Mouse (Mus musculus): ENCODE measurements around the gene Tas1r1. TPM values are rescaled to one million over a fixed set of nuclear protein-coding genes. Genes with fewer than 3 reads are reported as not detected.
A peak's percentile ranks its signal among the peaks of the same experiment; 100 is the strongest.

Gene Tas1r1
- 1 to 10 TPM in 1 of 4 experiments, under 1 TPM in 3; 0.32 to 1.3 (median 0.66) TPM for total RNA-seq (2022)

DNA sequence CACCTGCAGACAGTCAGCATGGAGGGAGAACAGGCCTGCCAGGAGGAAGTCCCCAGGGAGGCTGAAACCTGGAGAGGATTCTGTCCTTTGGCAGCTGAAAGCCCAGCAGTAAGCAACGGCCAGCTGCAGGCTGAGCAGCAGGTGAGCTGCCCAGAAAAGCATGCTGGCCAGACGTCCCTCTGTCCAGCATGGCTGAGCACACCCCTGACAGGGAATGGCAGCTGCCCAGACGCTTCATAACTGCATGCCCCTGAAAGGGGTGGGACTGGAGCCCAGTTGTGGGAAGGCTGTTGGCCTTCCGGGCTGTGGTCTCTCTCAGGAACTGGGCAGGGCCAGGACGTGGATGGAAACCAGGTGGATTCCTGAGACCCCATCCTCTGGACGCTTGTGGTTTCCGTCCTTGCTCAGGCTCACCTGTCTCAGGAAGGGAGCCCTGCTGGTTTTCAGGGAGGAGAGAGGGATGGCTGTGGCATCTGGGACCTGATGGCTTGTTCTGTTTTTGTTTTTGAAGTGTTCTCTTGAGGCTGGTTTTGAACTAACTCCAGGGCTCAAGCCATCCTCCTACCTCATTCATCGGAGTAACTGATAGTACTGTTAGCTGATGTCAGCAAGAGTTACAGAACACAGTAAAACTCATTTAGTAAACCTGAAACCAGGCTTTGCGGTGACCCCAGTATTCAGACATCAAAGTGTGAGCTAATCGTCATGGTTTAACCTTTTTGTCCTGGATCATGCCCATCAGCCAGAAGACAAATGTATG lies at the start of gene Tas1r1:
TSS of gene Tas1r1 (minus strand) at position 344 of the 760 bp plus-strand sequence.
- DNase-seq (ENCODE audit: low spot score in 2 of 2): peak in 1 of 2 experiments; percentile 37

DNA sequence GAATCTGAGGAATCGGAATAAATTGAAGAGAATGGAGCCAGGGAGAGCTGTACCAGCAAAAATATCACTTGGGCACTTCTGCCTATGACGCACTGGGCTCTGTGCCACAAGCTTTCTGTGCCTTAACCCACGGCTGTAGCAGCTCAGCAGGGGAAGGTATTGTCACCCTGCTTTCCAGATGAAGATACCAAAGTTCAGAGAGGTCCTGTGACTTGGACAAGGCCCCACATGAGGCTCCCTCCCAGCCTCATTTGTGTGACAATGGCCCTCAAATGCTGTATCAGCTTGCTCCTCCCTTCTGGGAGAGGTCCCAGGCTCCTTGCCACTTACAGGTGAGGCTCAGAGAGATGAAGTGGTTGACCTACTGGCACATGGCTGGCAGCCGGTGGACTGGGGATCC lies 49.8 kb upstream of the Tas1r1 start:
- no peak for DNase-seq (ENCODE audit: low spot score in 2 of 2)

DNA sequence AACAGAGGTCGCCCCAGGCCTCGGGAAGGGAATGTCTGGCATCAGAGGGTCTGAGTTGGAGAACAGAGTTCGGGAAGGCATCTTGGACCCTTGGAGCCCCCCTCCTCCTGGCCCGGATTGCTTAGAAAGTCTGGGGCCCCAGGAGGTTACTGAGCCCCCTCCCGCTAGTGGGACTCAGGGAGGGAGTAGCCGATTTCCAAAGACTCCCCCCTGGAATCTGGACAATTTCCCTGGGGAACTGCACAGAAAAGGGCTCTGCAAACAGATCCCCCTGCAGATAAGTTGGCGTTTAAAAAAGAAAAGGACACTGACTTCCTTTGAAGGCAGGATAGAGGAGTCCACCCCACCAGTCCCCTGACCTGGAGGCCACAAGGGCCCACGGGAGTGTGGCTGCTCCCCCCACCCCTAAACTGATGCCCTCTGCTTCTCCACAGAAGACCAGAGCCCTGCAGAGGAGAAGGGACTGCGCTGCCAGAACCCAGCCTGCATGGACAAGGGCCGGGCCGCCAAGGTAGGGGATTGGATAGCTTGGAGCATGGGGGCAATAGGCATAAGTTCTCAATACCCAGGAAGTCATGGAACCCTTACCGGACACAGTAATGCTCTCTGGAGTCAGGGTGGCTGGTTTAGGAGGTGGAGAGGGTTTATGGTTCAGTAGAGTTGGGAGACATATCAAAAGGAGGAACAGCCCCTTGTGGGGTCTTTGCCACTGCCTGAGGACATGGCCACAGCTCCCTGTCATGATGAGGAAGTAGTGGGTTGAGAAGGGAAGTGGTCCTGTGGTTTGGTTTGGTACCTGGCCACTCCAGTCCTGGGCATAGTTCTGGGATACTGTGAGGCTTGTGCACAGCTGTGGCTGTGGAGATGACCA lies 49.1 kb upstream of the Tas1r1 start:
- DNase-seq (ENCODE audit: low spot score in 2 of 2): no peak

DNA sequence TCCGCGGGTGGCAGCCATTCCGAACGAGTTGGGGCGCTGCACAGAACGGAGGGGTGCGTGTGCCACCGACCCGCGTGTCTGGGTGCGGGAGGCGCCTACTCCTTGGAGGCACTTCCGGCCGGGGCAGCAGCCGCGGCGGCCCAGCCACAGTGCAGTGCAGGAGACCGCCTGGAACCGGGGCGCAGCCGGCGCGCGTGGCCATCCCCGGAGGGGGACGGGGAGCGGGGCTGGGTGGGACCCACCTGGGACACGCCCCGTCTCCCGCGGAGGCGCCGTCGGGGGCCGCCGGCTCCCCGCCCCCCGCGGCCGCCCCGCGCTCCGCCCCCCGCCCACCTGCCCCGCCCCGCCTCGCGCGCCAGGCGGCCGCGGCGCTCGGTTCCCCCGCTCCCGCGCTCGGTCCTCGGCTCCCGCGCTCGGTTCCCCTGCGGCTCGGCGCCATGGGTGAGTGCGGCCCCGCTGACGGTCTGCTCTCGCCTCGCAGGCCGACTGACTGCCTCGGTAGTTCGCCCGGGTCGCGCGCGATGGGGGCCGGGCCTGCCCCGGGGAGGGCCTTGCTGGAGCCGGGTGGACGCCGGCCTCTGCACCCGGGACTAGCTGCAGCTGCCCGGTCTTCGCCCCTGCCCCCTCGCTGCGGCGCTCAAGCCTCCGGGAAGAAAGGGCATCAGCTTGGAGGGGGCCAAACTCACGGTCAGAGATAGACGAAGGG lies 48.3 kb upstream of the Tas1r1 start:
- DNase-seq (ENCODE audit: low spot score in 2 of 2): no peak

- DNase-seq (ENCODE audit: low spot score in 2 of 2): no peak
These were observed 46.2 kb upstream of the Tas1r1 start for GRCm38 (mm10) chr4:152084616-152085015.

GRCm38 (mm10) chr4:152083611-152084220 lies 45.3 kb upstream of the Tas1r1 start:
- DNase-seq (ENCODE audit: low spot score in 2 of 2): no peak

GRCm38 (mm10) chr4:152079931-152080330 lies 41.6 kb upstream of the Tas1r1 start:
- no peak for DNase-seq (ENCODE audit: low spot score in 2 of 2)

GRCm38 (mm10) chr4:152079261-152079660 lies 40.9 kb upstream of the Tas1r1 start:
- DNase-seq (ENCODE audit: low spot score in 2 of 2): no peak

GRCm38 (mm10) chr4:152078105-152078530 lies 39.8 kb upstream of the Tas1r1 start:
- DNase-seq (ENCODE audit: low spot score in 2 of 2): no peak

DNA sequence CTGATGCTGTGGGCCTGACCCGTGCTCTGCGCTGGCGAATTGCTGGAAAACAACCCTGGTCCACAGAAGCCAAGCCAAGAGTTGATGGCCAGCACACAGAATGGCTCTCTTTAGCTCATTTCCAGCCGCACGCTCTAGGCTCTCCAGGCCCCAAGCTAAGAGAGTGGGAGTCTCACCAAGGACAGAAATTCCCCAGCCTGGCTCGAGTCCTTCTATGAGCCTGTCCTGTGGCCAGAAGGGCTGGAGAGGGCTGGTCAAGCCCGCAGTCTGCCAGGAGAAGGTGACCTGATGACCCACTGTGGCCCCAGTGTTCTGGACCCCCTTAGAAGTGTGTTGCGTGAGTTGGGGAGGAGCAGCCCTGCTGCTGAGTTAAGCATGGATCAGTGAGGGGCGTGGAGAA lies 38.8 kb upstream of the Tas1r1 start:
- DNase-seq (ENCODE audit: low spot score in 2 of 2): no peak

DNA sequence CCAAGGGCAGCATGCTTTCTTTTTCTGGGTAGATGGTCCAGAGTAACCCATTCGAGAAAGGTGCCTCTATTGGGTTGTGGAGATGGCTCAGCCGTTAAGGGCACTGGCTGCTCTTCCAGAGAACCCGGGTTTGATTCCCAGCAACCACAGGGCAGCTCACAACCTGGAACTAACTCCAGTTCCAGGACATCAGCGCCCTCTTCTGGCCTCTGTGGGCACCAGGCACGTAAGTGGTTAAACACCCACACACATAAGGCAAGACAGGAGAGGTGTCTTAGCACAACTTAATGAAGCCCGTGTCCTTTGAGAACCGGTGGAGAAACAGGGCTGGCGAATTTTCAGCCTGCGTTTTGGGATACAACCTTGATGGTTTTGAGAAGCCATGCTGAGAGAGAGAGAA lies 36.2 kb upstream of the Tas1r1 start:
- DNase-seq (ENCODE audit: low spot score in 2 of 2): no peak

DNA sequence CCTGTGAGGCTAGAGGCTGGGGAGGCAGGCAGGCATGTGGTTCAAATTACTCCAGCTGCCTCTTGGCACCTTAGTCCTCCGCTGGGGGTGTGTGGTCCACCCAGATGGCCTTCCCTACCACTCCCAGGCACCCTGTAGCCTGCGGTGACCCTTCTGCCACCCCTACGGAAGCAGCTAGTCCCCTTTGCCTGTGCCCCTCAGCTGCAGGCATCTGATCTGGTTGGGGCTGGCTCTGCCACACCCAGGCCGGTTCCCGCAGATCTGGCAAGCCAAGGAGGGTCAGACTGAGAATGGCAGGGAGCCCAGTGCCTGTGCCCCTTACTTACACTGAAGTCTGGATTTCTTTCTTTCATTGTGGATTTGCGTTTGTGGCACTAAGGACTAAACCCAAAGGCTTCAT lies 35.3 kb upstream of the Tas1r1 start:
- no peak for DNase-seq (ENCODE audit: low spot score in 2 of 2)

GRCm38 (mm10) chr4:152072655-152073054 lies 34.3 kb upstream of the Tas1r1 start:
- no peak for DNase-seq (ENCODE audit: low spot score in 2 of 2)

DNA sequence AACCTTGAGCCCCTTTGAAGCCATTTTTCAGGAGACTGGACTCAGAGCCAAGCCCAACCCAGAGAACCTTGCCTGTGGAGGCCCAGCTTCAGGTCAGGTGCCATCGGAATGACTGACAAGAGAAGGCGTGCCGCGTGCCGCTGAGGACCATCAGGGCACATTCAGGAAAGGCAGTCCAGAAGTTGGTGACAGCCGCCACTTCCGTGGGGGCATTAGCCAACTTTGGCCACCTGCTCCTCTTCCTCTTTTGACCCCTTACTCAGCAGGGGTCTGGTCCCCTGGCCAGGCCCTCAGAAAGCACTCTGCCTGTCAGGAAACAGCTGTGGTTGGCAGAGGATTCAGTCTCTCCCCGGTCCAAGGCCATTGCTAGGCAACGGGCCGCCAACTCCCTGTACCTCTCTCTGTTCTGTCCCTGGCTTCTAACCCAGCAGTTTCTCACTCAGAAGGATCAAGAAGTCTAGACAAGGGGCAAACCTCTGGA lies 33.8 kb upstream of the Tas1r1 start, which contains the start of gene Plekhg5:
TSS of gene Plekhg5 (plus strand) at position 378 of the 481 bp plus-strand sequence.
- no peak for DNase-seq (ENCODE audit: low spot score in 2 of 2)

DNA sequence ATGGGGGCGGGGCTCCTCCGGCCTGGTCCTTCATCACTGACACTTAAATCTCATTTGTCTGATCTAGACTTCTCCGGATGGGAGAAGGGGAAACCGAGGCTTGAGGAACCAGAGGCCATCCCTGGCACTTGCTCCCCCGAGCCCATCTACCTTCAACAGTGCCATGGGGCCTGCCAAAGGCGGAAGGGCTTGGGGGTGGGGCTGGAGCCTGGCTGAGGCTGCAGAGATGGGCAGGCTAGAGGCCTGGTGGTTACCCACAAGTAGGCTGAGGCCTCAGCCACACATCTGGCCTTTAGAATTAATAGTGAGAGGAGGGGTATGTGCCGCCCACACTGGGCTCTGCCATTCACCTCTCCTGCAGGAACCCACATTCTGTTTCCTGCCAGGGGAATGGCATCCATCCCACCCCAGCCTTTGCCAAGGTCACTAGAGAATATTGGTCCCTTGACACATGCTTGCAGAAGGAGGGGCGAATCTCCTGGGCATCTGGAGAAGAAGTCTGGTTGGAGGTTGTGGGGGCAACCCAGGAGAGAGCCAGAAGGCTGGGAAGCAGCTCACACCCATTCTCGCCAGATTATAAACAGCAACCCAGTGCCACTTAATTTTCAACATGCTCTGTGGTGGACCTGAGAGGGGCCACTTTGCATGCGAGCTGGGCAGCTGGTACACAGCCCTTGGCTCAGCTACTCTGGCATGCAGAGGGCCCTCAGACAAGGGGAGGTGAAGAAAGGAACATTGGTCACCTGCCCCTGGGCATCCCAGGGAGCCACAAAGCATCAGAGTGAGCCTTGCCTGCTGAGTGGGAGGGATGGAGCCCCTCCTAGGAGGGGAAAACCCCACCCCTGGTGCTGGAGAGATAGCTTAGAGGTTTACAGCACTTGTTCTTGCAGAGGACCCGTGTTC lies 32.4 kb upstream of the Tas1r1 start:
- no peak for DNase-seq (ENCODE audit: low spot score in 2 of 2)

DNA sequence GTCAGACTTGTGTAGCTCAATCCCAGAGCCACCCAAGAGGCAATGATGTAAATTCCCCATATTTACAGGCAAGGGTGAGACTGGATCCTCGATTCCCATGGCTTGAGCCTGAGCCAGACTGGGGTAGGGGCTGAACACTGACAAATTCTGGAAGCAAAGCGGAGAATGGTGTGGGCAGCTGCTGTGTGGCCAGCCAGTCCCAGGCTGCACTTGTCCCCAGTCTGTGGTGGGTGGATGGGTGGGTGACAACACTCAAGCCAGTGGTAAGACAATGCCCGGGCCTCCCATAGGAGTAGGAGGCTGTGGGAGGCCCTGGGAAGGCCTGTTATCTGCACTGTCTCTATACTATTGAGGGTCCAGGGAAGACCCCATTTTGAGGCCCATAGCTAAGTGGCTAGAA lies 30.9 kb upstream of the Tas1r1 start:
- DNase-seq (ENCODE audit: low spot score in 2 of 2): no peak

DNA sequence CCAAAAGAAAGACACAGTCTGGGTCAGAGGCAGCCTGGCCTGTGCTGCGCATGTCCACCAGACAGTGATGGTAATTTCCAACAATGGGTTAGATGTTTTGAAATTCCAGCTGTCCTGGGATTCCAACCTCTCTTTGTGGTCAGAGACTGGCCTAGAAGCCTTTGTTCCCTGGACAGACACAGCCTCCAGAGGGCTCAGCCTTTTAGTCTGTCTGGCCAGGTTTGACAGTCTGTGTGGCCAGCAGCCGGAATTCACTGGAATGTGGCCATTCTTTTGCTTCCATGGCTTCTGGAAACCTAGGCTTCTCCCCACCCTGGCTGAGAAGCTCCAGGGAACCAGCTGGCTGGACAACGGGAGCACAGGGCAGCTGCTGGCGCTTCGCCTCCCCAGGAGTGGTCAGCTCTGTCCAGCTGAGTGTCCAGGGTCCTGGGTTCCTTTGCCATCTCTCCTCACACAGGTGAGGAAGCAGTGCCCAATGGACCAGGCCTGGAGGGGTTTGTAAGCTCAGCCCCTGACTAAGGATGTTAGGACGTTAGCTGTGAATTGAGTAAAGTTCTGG lies 29.9 kb upstream of the Tas1r1 start:
- DNase-seq (ENCODE audit: low spot score in 2 of 2): no peak

- no peak for DNase-seq (ENCODE audit: low spot score in 2 of 2)
These were observed 28.9 kb upstream of the Tas1r1 start for GRCm38 (mm10) chr4:152067280-152067679.

GRCm38 (mm10) chr4:152062390-152063110 lies 24.2 kb upstream of the Tas1r1 start:
- peak; percentile 63 to 73 for DNase-seq (ENCODE audit: low spot score in 2 of 2)

All from gastrocnemius, adult 8-10 months (tissue).